ENCODE assay signal across 8 mouse cellular contexts in the genomic region with DNA sequence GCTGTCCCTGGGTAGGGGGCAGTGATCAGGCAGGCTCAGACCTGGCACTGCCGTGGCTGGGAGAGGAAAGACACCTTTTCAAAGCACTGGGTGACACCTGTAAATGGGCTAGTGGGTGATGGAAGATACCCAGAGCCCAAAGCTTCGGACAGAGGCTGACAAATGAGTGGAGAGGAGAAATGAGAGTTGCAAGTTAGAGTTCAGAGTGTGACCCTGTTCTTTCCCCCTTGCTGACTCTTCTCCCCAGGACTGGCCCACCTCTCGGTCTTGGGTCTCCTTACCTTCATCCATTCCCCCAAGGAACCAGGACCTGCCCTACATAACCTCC. TPM values are rescaled to one million over a fixed set of nuclear protein-coding genes. Genes with fewer than 3 reads are reported as not detected.
DNase-seq lines count a peak whose midpoint lies in the region; ATAC-seq and TF ChIP-seq lines count a peak whose summit lies in the region.

No protein-coding gene starts in this region.

- H3K4me3 ChIP-seq in kidney, embryonic 16.5 days (ENCODE audit: low read length): peak overlapping the region; percentile 69
- H3K4me3 ChIP-seq in cortical plate, adult 2 months (ENCODE audit: insufficient read depth, low read length): peak overlapping the region; percentile 48
- H3K4me3 ChIP-seq in hindbrain, embryonic 15.5 days: peak overlapping the region; percentile 70
- H3K4me3 ChIP-seq in midbrain, embryonic 15.5 days: peak overlapping the region; percentile 81

- peak overlapping the region; percentile 97 for H3K4me2 ChIP-seq in kidney, embryonic 16.5 days (replicated peaks; ENCODE audit: low read depth, low read length)
- H3K4me2 ChIP-seq in hindbrain, embryonic 15.5 days: peak overlapping the region; percentile 98
- peak overlapping the region; percentile 98 for H3K4me2 ChIP-seq in midbrain, embryonic 15.5 days

- peak overlapping the region; percentile 96 for H3K27ac ChIP-seq in kidney, embryonic 16.5 days (ENCODE audit: low read length)
- peak overlapping the region; percentile 97 for H3K27ac ChIP-seq in cortical plate, adult 2 months (ENCODE audit: insufficient read depth, low read length)
- peak overlapping the region; percentile 95 for H3K27ac ChIP-seq in hindbrain, embryonic 15.5 days (replicated peaks)
- H3K27ac ChIP-seq in midbrain, embryonic 15.5 days: peak overlapping the region; percentile 94

- ATAC-seq in kidney, embryonic 16.5 days (ENCODE audit: low FRiP score, low TSS enrichment): no peak; the same call in 1 of the 2 replicates
- ATAC-seq in hindbrain, embryonic 15.5 days (ENCODE audit: low FRiP score, low read depth): no peak
- ATAC-seq in midbrain, embryonic 15.5 days (replicated peaks): peak; percentile 2; the same call in 1 of the 2 replicates

- no peak for TF ChIP-seq CTCF in cortical plate, adult 2 months (IDR thresholded peaks at IDR 0.05; ENCODE audit: extremely low read depth, insufficient read depth, low read length)

- peak overlapping the region; percentile 75 for H3K9ac ChIP-seq in kidney, embryonic 16.5 days (replicated peaks; ENCODE audit: low read length)
- peak overlapping the region; percentile 65 for H3K9ac ChIP-seq in hindbrain, embryonic 15.5 days
- peak overlapping the region; percentile 56 for H3K9ac ChIP-seq in midbrain, embryonic 15.5 days

- no peaks in the 10 kb centered on the region for H3K27me3 ChIP-seq in kidney, embryonic 16.5 days (ENCODE audit: insufficient read depth, low read length)
- H3K27me3 ChIP-seq in hindbrain, embryonic 15.5 days: no peaks in the 10 kb centered on the region
- H3K27me3 ChIP-seq in midbrain, embryonic 15.5 days (replicated peaks): no peaks in the 10 kb centered on the region

- WGBS in kidney, embryonic 16.5 days: 0% methylated on average over 3 of the region's 3 CpGs
- WGBS in hindbrain, embryonic 15.5 days: 4% methylated on average over 3 of the region's 3 CpGs
- WGBS in midbrain, embryonic 15.5 days: 2% methylated on average over 3 of the region's 3 CpGs

- no peaks in the 10 kb centered on the region for H3K9me3 ChIP-seq in kidney, embryonic 16.5 days (ENCODE audit: low read length)
- H3K9me3 ChIP-seq in hindbrain, embryonic 15.5 days: no peaks in the 10 kb centered on the region
- no peaks in the 10 kb centered on the region for H3K9me3 ChIP-seq in midbrain, embryonic 15.5 days

- peaks cover 36% of the 10 kb centered on the region for H3K4me1 ChIP-seq in kidney, embryonic 16.5 days (ENCODE audit: insufficient read depth, low read length)
- peaks cover 6% of the 10 kb centered on the region; the same call in 1 of the 2 replicates for H3K4me1 ChIP-seq in cortical plate, adult 2 months (ENCODE audit: control insufficient read depth, insufficient read depth, low read length)
- H3K4me1 ChIP-seq in hindbrain, embryonic 15.5 days (replicated peaks): peaks cover 48% of the 10 kb centered on the region
- H3K4me1 ChIP-seq in midbrain, embryonic 15.5 days: peaks cover 50% of the 10 kb centered on the region

- DNase-seq in kidney, adult 8-10 months: no peak
- DNase-seq in spleen, postnatal 14 days (ENCODE audit: low spot score in 2 of 2): no peak
- no peak for DNase-seq in cerebellum, postnatal 4 days (ENCODE audit: low spot score in 2 of 2)
- no peak for DNase-seq in adrenal gland, postnatal 4 days (ENCODE audit: low spot score in 2 of 2)

- peaks cover 15% of the 10 kb centered on the region; the same call in 1 of the 2 replicates for H3K36me3 ChIP-seq in kidney, embryonic 16.5 days (ENCODE audit: insufficient read depth, low read length)
- H3K36me3 ChIP-seq in hindbrain, embryonic 15.5 days: peaks cover 11% of the 10 kb centered on the region
- 0 out of 2 replicates have a peak, but pooled peaks cover 5% of the 10 kb centered on the region for H3K36me3 ChIP-seq in midbrain, embryonic 15.5 days (replicated peaks)

- TF ChIP-seq POLR2A in cortical plate, adult 2 months (IDR thresholded peaks at IDR 0.05; ENCODE audit: extremely low read depth, insufficient read depth, low read length): no peak

RNA-seq across cellular contexts. Expression of gene Cuta, which starts 0.6 kb away (rescaled TPM):
- 187 and 203 TPM in 2 replicates for polyA plus RNA-seq in kidney, embryonic 16.5 days (2015; fragmentation: Nextera tagmentation; extraction: Ambion mirVana)
- 136 and 139 TPM in 2 replicates for polyA plus RNA-seq in cortical plate, adult 2 months (2012; rRNA removed)
- 134 and 138 TPM in 2 replicates for polyA plus RNA-seq in hindbrain, embryonic 15.5 days (2015; fragmentation: Nextera tagmentation; extraction: Ambion mirVana)
- 127 and 131 TPM in 2 replicates for polyA plus RNA-seq in midbrain, embryonic 15.5 days (2015; fragmentation: Nextera tagmentation; extraction: Ambion mirVana)
- total RNA-seq in adrenal gland, postnatal 4 days (2021): 100 to 1,000 TPM; 127 to 132 TPM

RNA-seq across cellular contexts. Expression of gene Syngap1, which starts 1.1 kb away (rescaled TPM):
- 1.1 and 2.2 TPM in 2 replicates for polyA plus RNA-seq in kidney, embryonic 16.5 days (2015; fragmentation: Nextera tagmentation; extraction: Ambion mirVana)
- polyA plus RNA-seq in cortical plate, adult 2 months (2012; rRNA removed): 185 and 195 TPM in 2 replicates
- 4.7 and 5.1 TPM in 2 replicates for polyA plus RNA-seq in hindbrain, embryonic 15.5 days (2015; fragmentation: Nextera tagmentation; extraction: Ambion mirVana)
- polyA plus RNA-seq in midbrain, embryonic 15.5 days (2015; fragmentation: Nextera tagmentation; extraction: Ambion mirVana): 6.0 and 7.3 TPM in 2 replicates
- 10 to 100 TPM; 29.7 to 37.1 TPM for total RNA-seq in adrenal gland, postnatal 4 days (2021)

RNA-seq across cellular contexts. Expression of gene Phf1, which starts 7.1 kb away (rescaled TPM):
- polyA plus RNA-seq in kidney, embryonic 16.5 days (2015; fragmentation: Nextera tagmentation; extraction: Ambion mirVana): 9.3 and 9.4 TPM in 2 replicates
- 47.7 and 48.1 TPM in 2 replicates for polyA plus RNA-seq in cortical plate, adult 2 months (2012; rRNA removed)
- 32.3 and 34.7 TPM in 2 replicates for polyA plus RNA-seq in hindbrain, embryonic 15.5 days (2015; fragmentation: Nextera tagmentation; extraction: Ambion mirVana)
- polyA plus RNA-seq in midbrain, embryonic 15.5 days (2015; fragmentation: Nextera tagmentation; extraction: Ambion mirVana): 27.2 and 29.5 TPM in 2 replicates
- 10 to 100 TPM; 32.0 to 33.4 TPM for total RNA-seq in adrenal gland, postnatal 4 days (2021)

RNA-seq across cellular contexts. Expression of gene Kifc5b, which starts 23.0 kb away (rescaled TPM):
- polyA plus RNA-seq in kidney, embryonic 16.5 days (2015; fragmentation: Nextera tagmentation; extraction: Ambion mirVana): 8.2 and 10.8 TPM in 2 replicates
- polyA plus RNA-seq in cortical plate, adult 2 months (2012; rRNA removed): 3.9 TPM in 2 replicates
- 3.4 and 3.7 TPM in 2 replicates for polyA plus RNA-seq in hindbrain, embryonic 15.5 days (2015; fragmentation: Nextera tagmentation; extraction: Ambion mirVana)
- 3.3 and 3.5 TPM in 2 replicates for polyA plus RNA-seq in midbrain, embryonic 15.5 days (2015; fragmentation: Nextera tagmentation; extraction: Ambion mirVana)
- total RNA-seq in adrenal gland, postnatal 4 days (2021): 10 to 100 TPM; 11.8 to 12.2 TPM

RNA-seq across cellular contexts. Expression of gene Zbtb9, which starts 33.0 kb away (rescaled TPM):
- 19.9 and 20.1 TPM in 2 replicates for polyA plus RNA-seq in kidney, embryonic 16.5 days (2015; fragmentation: Nextera tagmentation; extraction: Ambion mirVana)
- polyA plus RNA-seq in cortical plate, adult 2 months (2012; rRNA removed): 13.9 and 14.5 TPM in 2 replicates
- polyA plus RNA-seq in hindbrain, embryonic 15.5 days (2015; fragmentation: Nextera tagmentation; extraction: Ambion mirVana): 14.6 and 14.7 TPM in 2 replicates
- 15.4 and 16.9 TPM in 2 replicates for polyA plus RNA-seq in midbrain, embryonic 15.5 days (2015; fragmentation: Nextera tagmentation; extraction: Ambion mirVana)
- total RNA-seq in adrenal gland, postnatal 4 days (2021): 1 to 10 TPM; 8.0 to 9.6 TPM

Comparison
In these comparisons a context has a peak if more than half of its experiments do, and no peak if none do; other contexts are left out.
1. RNA of gene Syngap1, which starts 1.1 kb away (polyA plus RNA-seq): 185 to 195 TPM in cortical plate, adult 2 months; 6.0 to 7.3 TPM in midbrain, embryonic 15.5 days, 4.7 to 5.1 TPM in hindbrain, embryonic 15.5 days and 1.1 to 2.2 TPM in kidney, embryonic 16.5 days; every median in the first group is over 10 times any median in the second.
2. Peak in every context shown above with its lines, with median percentiles within 50 percentile points of each other: H3K27ac ChIP-seq, H3K4me2 ChIP-seq, H3K4me3 ChIP-seq and H3K9ac ChIP-seq.